Comparison of ENCODE assay signal across 8 mouse cellular contexts in the genomic region with DNA sequence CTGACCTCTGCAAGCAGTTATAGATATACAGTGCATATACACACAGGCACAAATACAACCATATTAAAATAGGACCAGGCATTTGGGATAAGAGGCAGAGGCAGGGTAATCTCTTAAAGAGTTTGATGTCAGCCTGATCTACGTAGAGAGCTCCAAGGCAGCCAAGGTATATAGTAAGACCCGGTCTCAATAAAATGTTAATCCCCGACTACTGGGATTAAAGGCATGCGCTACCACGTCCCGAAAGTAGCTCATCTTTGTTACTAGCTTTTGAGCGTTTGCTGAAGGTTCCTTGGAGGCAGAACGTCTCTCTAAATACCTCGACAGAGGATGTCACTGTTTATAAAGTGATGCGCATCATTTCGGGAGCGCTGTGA. TPM values are rescaled to one million over a fixed set of nuclear protein-coding genes. Genes with fewer than 3 reads are reported as not detected.
DNase-seq lines count a peak whose midpoint lies in the region; ATAC-seq and TF ChIP-seq lines count a peak whose summit lies in the region.

A gene (plus strand): TSS at position 273 of the 377 bp plus-strand sequence.

- peak; percentile 38 for ATAC-seq in intestine, embryonic 15.5 days

- no peaks in the 10 kb centered on the region for H3K36me3 ChIP-seq in intestine, embryonic 15.5 days
- H3K36me3 ChIP-seq in midbrain, embryonic 10.5 days = peaks cover 6% of the 10 kb centered on the region; the same call in 1 of the 2 replicates

- peak within 1 kb of the TSS; percentile 97 for H3K9ac ChIP-seq in intestine, embryonic 15.5 days

- H3K4me3 ChIP-seq in layer of hippocampus, adult 2 months = peak within 1 kb of the TSS; percentile 74
- H3K4me3 ChIP-seq in intestine, embryonic 15.5 days (replicated peaks) = peak within 1 kb of the TSS; percentile 99
- peak within 1 kb of the TSS; percentile 98 for H3K4me3 ChIP-seq in midbrain, embryonic 10.5 days

- peaks cover 8% of the 10 kb centered on the region; the same call in 1 of the 2 replicates for H3K4me1 ChIP-seq in intestine, embryonic 15.5 days (replicated peaks)
- peaks cover 19% of the 10 kb centered on the region for H3K4me1 ChIP-seq in midbrain, embryonic 10.5 days

- H3K27ac ChIP-seq in layer of hippocampus, adult 2 months = peak within 1 kb of the TSS; percentile 92
- peak within 1 kb of the TSS; percentile 90 for H3K27ac ChIP-seq in intestine, embryonic 15.5 days
- peak within 1 kb of the TSS; percentile 95 for H3K27ac ChIP-seq in midbrain, embryonic 10.5 days (replicated peaks)

- H3K27me3 ChIP-seq in intestine, embryonic 15.5 days (replicated peaks) = no peaks in the 10 kb centered on the region
- no peaks in the 10 kb centered on the region; the same call in 1 of the 2 replicates for H3K27me3 ChIP-seq in midbrain, embryonic 10.5 days (ENCODE audit: low read depth, poor library complexity, severe bottlenecking)

- no peaks in the 10 kb centered on the region for H3K9me3 ChIP-seq in intestine, embryonic 15.5 days
- no peaks in the 10 kb centered on the region for H3K9me3 ChIP-seq in midbrain, embryonic 10.5 days (replicated peaks)

- H3K4me2 ChIP-seq in intestine, embryonic 15.5 days (replicated peaks) = peak within 1 kb of the TSS; percentile 68

- DNase-seq in layer of hippocampus, adult 2 months (ENCODE audit: low spot score in 2 of 2) = no peak
- no peak for DNase-seq in layer of hippocampus, adult 11-12 months (ENCODE audit: low spot score)
- no peak for DNase-seq in adrenal gland, postnatal 25 days
- no peak for DNase-seq in gastrocnemius, postnatal 10 days
- no peak for DNase-seq in midbrain, embryonic 10.5 days (ENCODE audit: low spot score)
- DNase-seq in thymus, postnatal 4 days = no peak
- no peak for DNase-seq in spleen, postnatal 10 days (ENCODE audit: low spot score in 2 of 2)

- TF ChIP-seq CTCF in layer of hippocampus, adult 2 months (conservative IDR thresholded peaks at IDR 0.05) = no peak

- WGBS in intestine, embryonic 15.5 days = 4% methylated on average over 12 of the region's 12 CpGs
- 7% methylated on average over 12 of the region's 12 CpGs for WGBS in midbrain, embryonic 10.5 days

RNA-seq across cellular contexts. Expression of the gene that starts here (rescaled TPM):
- total RNA-seq in layer of hippocampus, adult 2 months (2021) = 10 to 100 TPM; 67.7 to 67.8 TPM
- 70.4 and 72.7 TPM in 2 replicates for total RNA-seq in adrenal gland, postnatal 25 days (2021)
- 10 to 100 TPM; 36.9 to 41.6 TPM for total RNA-seq in gastrocnemius, postnatal 10 days (2021)
- 122 and 151 TPM in 2 replicates for polyA plus RNA-seq in intestine, embryonic 15.5 days (2015; fragmentation: Nextera tagmentation; extraction: Ambion mirVana)
- polyA plus RNA-seq in midbrain, embryonic 10.5 days (2016; fragmentation: Nextera tagmentation; extraction: Ambion mirVana) = 127 and 134 TPM in 2 replicates
